Mouse (Mus musculus) heart, embryonic 14.5 days (tissue): ENCODE data around the gene Mark2. TPM values are rescaled to one million over a fixed set of nuclear protein-coding genes. Genes with fewer than 3 reads are reported as not detected.

Source experiments
- ATAC-seq: fragments of 200-750 bp; cut with Nextera tagmentation; 2 replicates; pipeline ENCODE4 v1.8.0; 2017; ENCODE audit warnings: low read depth, moderate TSS enrichment; ENCODE audit not compliant: insufficient number of reproducible peaks, insufficient read depth, low FRiP score
- H3K27ac ChIP-seq, 2 experiments: fragments of 200-500 bp in 1 of 2; fragments of 300-500 bp in 1 of 2; sonication (generic) in 1 of 2; replicated peaks in 1 of 2; 2 replicates each; pipeline ENCODE4 v1.5.1; 2012 to 2014; ENCODE audit warnings: low read depth in 2 of 2, low read length in 2 of 2, control low read depth in 1 of 2, mild to moderate bottlenecking in 1 of 2, mixed read lengths in 1 of 2; ENCODE audit not compliant: control insufficient read depth in 1 of 2, insufficient read depth in 1 of 2
- H3K27me3 ChIP-seq: fragments of 300-500 bp; sonication (generic); 2 replicates; pipeline ENCODE4 v1.6.1; 2014; ENCODE audit warnings: mild to moderate bottlenecking, low read length, control low read depth; ENCODE audit not compliant: control insufficient read depth, insufficient read depth
- H3K36me3 ChIP-seq: fragments of 300-500 bp; sonication (generic); 2 replicates; pipeline ENCODE4 v1.6.1; 2014; ENCODE audit warnings: mild to moderate bottlenecking, control low read depth, low read length, mixed read lengths; ENCODE audit not compliant: control insufficient read depth, insufficient read depth
- H3K4me1 ChIP-seq, 2 experiments: fragments of 200-500 bp in 1 of 2; fragments of 300-500 bp in 1 of 2; sonication (generic) in 1 of 2; 2 replicates each; pipeline ENCODE4 v1.6.1; 2012 to 2014; ENCODE audit warnings: low read length in 2 of 2, control low read depth in 1 of 2, mixed read lengths in 1 of 2; ENCODE audit not compliant: control insufficient read depth in 2 of 2, insufficient read depth in 2 of 2
- H3K4me2 ChIP-seq: fragments of 300-500 bp; sonication (generic); 2 replicates; pipeline ENCODE4 v1.6.1; 2014; ENCODE audit warnings: mild to moderate bottlenecking, low read length
- H3K4me3 ChIP-seq, 2 experiments: fragments of 200-500 bp in 1 of 2; fragments of 300-500 bp in 1 of 2; sonication (generic) in 1 of 2; 2 replicates each; pipeline ENCODE4 v1.5.1; 2012 to 2014; ENCODE audit warnings: low read length in 2 of 2, mild to moderate bottlenecking in 2 of 2, control low read depth in 1 of 2, low read depth in 1 of 2, moderate library complexity in 1 of 2; ENCODE audit not compliant: control insufficient read depth in 1 of 2, insufficient read depth in 1 of 2
- H3K9ac ChIP-seq: fragments of 300-500 bp; sonication (generic); 2 replicates; pipeline ENCODE4 v1.6.1; 2014; ENCODE audit warnings: mild to moderate bottlenecking, low read length
- H3K9me3 ChIP-seq: fragments of 300-500 bp; sonication (generic); 2 replicates; pipeline ENCODE4 v1.6.1; 2016; ENCODE audit warnings: low read length, control low read depth; ENCODE audit not compliant: control insufficient read depth
- WGBS: fragments of 180-500 bp; shearing (Covaris S2); extraction: QIAGEN DNeasy Blood & Tissue Kit; methylation state at CpG from one replicate; pipeline ENCODE4 v1.1.7; 2014; 5-methylcytosine and 5-hydroxymethylcytosine counted together
- polyA plus RNA-seq: library from polyadenylated mRNA; unstranded; fragments of >200 nt; fragmentation: Nextera tagmentation; extraction: Ambion mirVana; gene quantifications from 2 replicates; pipeline ENCODE4 v1.2.1, GENCODE M21; 2014

The Mark2 gene
- polyA plus RNA-seq, 1 experiment from 2014 or later, result 40.2 TPM

- no peak for ATAC-seq
- 58% methylated on average over 1 of the region's 1 CpGs for WGBS
- 0 out of 2 replicates have a peak, but pooled peaks cover 3% of the 10 kb centered on the region for H3K36me3 ChIP-seq
- no peak overlapping the region for H3K4me2 ChIP-seq
- peaks cover 14 to 48% of the 10 kb centered on the region in 2 experiments for H3K4me1 ChIP-seq
- no peak overlapping the region for H3K4me3 ChIP-seq
- no peaks in the 10 kb centered on the region for H3K27me3 ChIP-seq
- no peak overlapping the region for H3K27ac ChIP-seq
- no peaks in the 10 kb centered on the region for H3K9me3 ChIP-seq
- no peak overlapping the region for H3K9ac ChIP-seq
Measured at GRCm38 (mm10) chr19:7302493-7302797, 39.2 kb downstream of the Mark2 start.

GRCm38 (mm10) chr19:7301647-7302492 lies 39.8 kb downstream of the Mark2 start:
- Histone ChIP-seq H3K27ac (no peak overlapping the region), H3K9ac (no peak overlapping the region), H3K4me1 (peaks cover 10 to 42% of the 10 kb centered on the region in 2 experiments), H3K27me3 (no peaks in the 10 kb centered on the region), H3K4me3 (no peak overlapping the region), H3K36me3 (0 out of 2 replicates have a peak, but pooled peaks cover 3% of the 10 kb centered on the region), H3K4me2 (no peak overlapping the region), H3K9me3 (no peaks in the 10 kb centered on the region)
- no peak for ATAC-seq
- 64% methylated on average over 7 of the region's 7 CpGs for WGBS

GRCm38 (mm10) chr19:7300078-7300477 lies 41.6 kb downstream of the Mark2 start:
- Histone ChIP-seq H3K4me1 (peaks cover 10 to 36% of the 10 kb centered on the region in 2 experiments), H3K4me2 (no peak overlapping the region), H3K36me3 (0 out of 2 replicates have a peak, but pooled peaks cover 8% of the 10 kb centered on the region), H3K4me3 (no peak overlapping the region), H3K27ac (no peak overlapping the region), H3K9me3 (no peaks in the 10 kb centered on the region), H3K9ac (no peak overlapping the region), H3K27me3 (no peaks in the 10 kb centered on the region)
- WGBS, result 88% methylated on average over 1 of the region's 1 CpGs
- ATAC-seq, result no peak

GRCm38 (mm10) chr19:7299052-7299451 lies 42.6 kb downstream of the Mark2 start:
- H3K4me1 ChIP-seq, result peaks cover 17 to 42% of the 10 kb centered on the region in 2 experiments
- H3K27ac ChIP-seq, result no peak overlapping the region

GRCm38 (mm10) chr19:7295959-7296358 lies 45.7 kb downstream of the Mark2 start:
- Histone ChIP-seq H3K4me2 (no peak overlapping the region), H3K27ac (no peak overlapping the region), H3K36me3 (0 out of 2 replicates have a peak, but pooled peaks cover 8% of the 10 kb centered on the region), H3K27me3 (no peaks in the 10 kb centered on the region), H3K9me3 (no peaks in the 10 kb centered on the region), H3K9ac (no peak overlapping the region), H3K4me3 (no peak overlapping the region), H3K4me1 (peaks cover 26 to 49% of the 10 kb centered on the region in 2 experiments)
- no peak for ATAC-seq
- 80% methylated on average over 4 of the region's 4 CpGs for WGBS

More at GRCm38 (mm10) chr19:7299052-7299451, 42.6 kb downstream of the Mark2 start:
- ATAC-seq, result 0 out of 2 replicates have a peak, but pooled peaks have one; percentile 40
- H3K36me3 ChIP-seq, result 0 out of 2 replicates have a peak, but pooled peaks cover 8% of the 10 kb centered on the region
- no peaks in the 10 kb centered on the region for H3K9me3 ChIP-seq
- no peak overlapping the region for H3K9ac ChIP-seq
- no peaks in the 10 kb centered on the region for H3K27me3 ChIP-seq
- no peak overlapping the region for H3K4me2 ChIP-seq
- H3K4me3 ChIP-seq, result no peak overlapping the region

GRCm38 (mm10) chr19:7295071-7295658 lies 46.5 kb downstream of the Mark2 start:
- ATAC-seq, result no peak
- H3K4me1 ChIP-seq, result peaks cover 28 to 53% of the 10 kb centered on the region in 2 experiments
- peak overlapping the region; percentile 35 to 41; a peak in 2 of 4 replicates for H3K27ac ChIP-seq
- H3K9ac ChIP-seq, result peak overlapping the region; percentile 23; the same call in 1 of the 2 replicates
- H3K4me2 ChIP-seq, result peak overlapping the region; percentile 29
- H3K27me3 ChIP-seq, result no peaks in the 10 kb centered on the region
- no peak overlapping the region; a peak in 1 of 4 replicates for H3K4me3 ChIP-seq
- WGBS, result 40% methylated on average over 15 of the region's 15 CpGs
- H3K36me3 ChIP-seq, result 0 out of 2 replicates have a peak, but pooled peaks cover 8% of the 10 kb centered on the region
- no peaks in the 10 kb centered on the region for H3K9me3 ChIP-seq

- Histone ChIP-seq H3K4me3 (no peak overlapping the region), H3K4me2 (no peak overlapping the region), H3K36me3 (0 out of 2 replicates have a peak, but pooled peaks cover 6% of the 10 kb centered on the region), H3K4me1 (peaks cover 33 to 57% of the 10 kb centered on the region in 2 experiments), H3K27ac (no peak overlapping the region), H3K9me3 (no peaks in the 10 kb centered on the region), H3K9ac (no peak overlapping the region), H3K27me3 (no peaks in the 10 kb centered on the region)
- 65% methylated on average over 8 of the region's 8 CpGs for WGBS
- no peak for ATAC-seq
Measured at GRCm38 (mm10) chr19:7294098-7294876, 47.4 kb downstream of the Mark2 start.
